Mouse (Mus musculus): Measurements from ENCODE around the gene Cadm1. TPM values are rescaled to one million over a fixed set of nuclear protein-coding genes. Genes with fewer than 3 reads are reported as not detected.

Gene Cadm1
- polyA plus RNA-seq, 1 experiment from 2014 or later: 13.6 TPM

DNA sequence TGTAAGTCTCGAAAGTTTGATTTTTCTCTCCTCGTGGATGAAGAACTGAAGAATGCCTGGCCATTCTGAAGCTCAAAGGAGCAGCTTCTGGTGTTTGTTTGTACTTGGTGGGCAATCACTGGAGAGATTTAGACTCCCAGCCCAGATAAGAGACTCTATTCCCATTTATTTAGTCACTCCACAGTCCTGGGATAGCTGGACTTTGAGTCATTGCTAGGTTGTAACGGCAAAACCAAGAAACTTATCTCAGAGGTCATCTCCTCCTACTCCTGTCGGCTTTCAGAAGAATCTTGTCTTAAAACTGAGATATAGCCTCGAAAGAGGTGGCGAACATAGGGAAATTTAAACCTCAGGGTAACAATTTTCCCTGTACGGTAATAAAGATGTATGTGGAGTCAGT is 15.3 kb downstream of the Cadm1 start:
- Histone ChIP-seq H3K9me3 (ENCODE audit: low read length) (no peaks in the 10 kb centered on the region), H3K36me3 (replicated peaks; ENCODE audit: insufficient read depth, low read length) (no peaks in the 10 kb centered on the region), H3K27ac (ENCODE audit: low read depth) (no peak overlapping the region), H3K4me1 (ENCODE audit: insufficient read depth) (no peaks in the 10 kb centered on the region), H3K9ac (replicated peaks) (no peak overlapping the region), H3K4me2 (ENCODE audit: low read depth, low read length) (no peak overlapping the region), H3K4me3 (ENCODE audit: low read depth, low read length) (no peak overlapping the region), H3K27me3 (ENCODE audit: insufficient read depth, low read length) (no peaks in the 10 kb centered on the region)
- TF ChIP-seq CTCF (IDR thresholded peaks at IDR 0.05; ENCODE audit: low read depth) (no peak), EP300 (IDR thresholded peaks at IDR 0.05; ENCODE audit: low read depth) (no peak)
- DNase-seq: no peak
- WGBS (ENCODE audit: insufficient replicate concordance): 31% methylated on average over 7 of the region's 7 CpGs
- no peak for ATAC-seq

DNA sequence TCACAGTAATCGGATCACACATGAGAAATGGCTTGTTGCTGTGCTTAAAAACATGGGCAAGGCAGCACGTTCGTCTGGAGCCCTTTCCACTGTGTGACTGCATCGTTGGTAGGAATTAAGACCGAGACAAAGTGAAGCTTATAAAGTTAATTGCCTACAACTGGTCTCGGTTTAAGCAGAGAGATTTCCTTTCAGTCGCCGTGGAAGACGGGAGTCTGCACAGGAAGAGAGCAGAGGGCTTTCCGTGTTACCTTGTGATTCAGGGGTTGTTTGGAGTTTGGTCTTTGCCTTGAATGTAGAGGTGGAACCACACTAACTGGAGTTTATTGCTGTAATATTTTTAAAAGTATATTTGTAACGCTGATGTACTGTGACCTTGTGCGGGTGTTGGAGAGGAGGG is 15.7 kb downstream of the Cadm1 start:
- H3K4me1 ChIP-seq (ENCODE audit: insufficient read depth): no peaks in the 10 kb centered on the region
- no peak overlapping the region for H3K4me3 ChIP-seq (ENCODE audit: low read depth, low read length)
- H3K27me3 ChIP-seq (ENCODE audit: insufficient read depth, low read length): no peaks in the 10 kb centered on the region
- no peak overlapping the region for H3K27ac ChIP-seq (ENCODE audit: low read depth)
- WGBS (ENCODE audit: insufficient replicate concordance): 42% methylated on average over 12 of the region's 12 CpGs
- no peaks in the 10 kb centered on the region for H3K9me3 ChIP-seq (ENCODE audit: low read length)
- no peak overlapping the region for H3K9ac ChIP-seq (replicated peaks)
- no peak for ATAC-seq
- no peaks in the 10 kb centered on the region for H3K36me3 ChIP-seq (replicated peaks; ENCODE audit: insufficient read depth, low read length)
- no peak for DNase-seq
- no peak overlapping the region for H3K4me2 ChIP-seq (ENCODE audit: low read depth, low read length)
- TF ChIP-seq EP300 (IDR thresholded peaks at IDR 0.05; ENCODE audit: low read depth) (no peak), CTCF (IDR thresholded peaks at IDR 0.05; ENCODE audit: low read depth) (no peak)

DNA sequence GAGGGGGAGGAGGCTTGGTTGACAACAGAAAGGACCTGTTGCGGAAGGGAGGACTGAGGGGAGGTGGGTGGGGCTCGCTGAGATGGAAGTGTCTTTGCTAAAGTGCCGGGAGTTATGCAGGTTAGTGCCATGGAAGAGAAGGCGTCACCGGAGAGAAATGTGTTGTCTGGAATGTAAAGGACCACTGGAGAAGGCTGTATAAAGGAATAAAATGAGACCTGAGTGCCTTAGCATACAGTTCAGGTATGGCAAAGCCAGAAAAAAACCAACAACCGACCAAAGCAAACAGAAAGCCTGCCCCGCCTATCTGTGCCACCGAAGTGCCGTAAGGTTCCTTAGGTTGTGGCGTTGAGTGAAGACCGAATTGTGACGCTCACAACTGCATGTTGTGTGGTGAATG is 18.4 kb downstream of the Cadm1 start:
- ATAC-seq: no peak
- H3K27ac ChIP-seq (ENCODE audit: low read depth): no peak overlapping the region

DNA sequence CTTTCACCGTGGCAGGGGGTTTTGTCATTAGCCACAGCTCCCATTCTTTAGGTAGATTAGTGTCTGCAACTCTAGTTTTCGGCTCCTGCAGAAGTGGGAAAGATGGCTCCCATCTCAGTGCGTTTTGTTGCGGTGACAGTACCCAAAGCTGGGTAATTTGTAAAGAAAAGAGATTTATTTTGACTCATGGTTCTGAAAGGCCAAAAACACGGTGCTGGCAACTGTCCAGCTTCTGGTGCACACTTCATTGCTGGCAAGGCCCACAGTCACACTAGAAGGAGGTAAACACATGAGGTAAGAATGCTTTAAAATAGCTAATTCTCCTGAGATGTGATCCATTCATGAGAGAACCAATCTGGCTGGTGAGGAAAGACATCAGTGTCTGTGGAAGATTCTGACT is 18.9 kb downstream of the Cadm1 start:
- Histone ChIP-seq H3K4me2 (ENCODE audit: low read depth, low read length) (no peak overlapping the region), H3K4me1 (ENCODE audit: insufficient read depth) (no peaks in the 10 kb centered on the region), H3K36me3 (replicated peaks; ENCODE audit: insufficient read depth, low read length) (no peaks in the 10 kb centered on the region), H3K27ac (ENCODE audit: low read depth) (no peak overlapping the region), H3K4me3 (ENCODE audit: low read depth, low read length) (no peak overlapping the region), H3K9me3 (ENCODE audit: low read length) (no peaks in the 10 kb centered on the region), H3K27me3 (ENCODE audit: insufficient read depth, low read length) (no peaks in the 10 kb centered on the region), H3K9ac (replicated peaks) (no peak overlapping the region)
- WGBS (ENCODE audit: insufficient replicate concordance): 80% methylated on average over 5 of the region's 5 CpGs
- ATAC-seq (no peak), DNase-seq (no peak)
- TF ChIP-seq CTCF (IDR thresholded peaks at IDR 0.05; ENCODE audit: low read depth): no peak
- TF ChIP-seq EP300 (IDR thresholded peaks at IDR 0.05; ENCODE audit: low read depth): no peak

More for the DNA sequence above, 18.4 kb downstream of the Cadm1 start:
- Histone ChIP-seq H3K4me3 (ENCODE audit: low read depth, low read length) (no peak overlapping the region), H3K9ac (replicated peaks) (no peak overlapping the region), H3K36me3 (replicated peaks; ENCODE audit: insufficient read depth, low read length) (no peaks in the 10 kb centered on the region), H3K9me3 (ENCODE audit: low read length) (no peaks in the 10 kb centered on the region), H3K27me3 (ENCODE audit: insufficient read depth, low read length) (no peaks in the 10 kb centered on the region), H3K4me1 (ENCODE audit: insufficient read depth) (no peaks in the 10 kb centered on the region), H3K4me2 (ENCODE audit: low read depth, low read length) (no peak overlapping the region)
- no peak for DNase-seq
- TF ChIP-seq CTCF (IDR thresholded peaks at IDR 0.05; ENCODE audit: low read depth) (no peak), EP300 (IDR thresholded peaks at IDR 0.05; ENCODE audit: low read depth) (no peak)
- 85% methylated on average over 12 of the region's 12 CpGs for WGBS (ENCODE audit: insufficient replicate concordance)

DNA sequence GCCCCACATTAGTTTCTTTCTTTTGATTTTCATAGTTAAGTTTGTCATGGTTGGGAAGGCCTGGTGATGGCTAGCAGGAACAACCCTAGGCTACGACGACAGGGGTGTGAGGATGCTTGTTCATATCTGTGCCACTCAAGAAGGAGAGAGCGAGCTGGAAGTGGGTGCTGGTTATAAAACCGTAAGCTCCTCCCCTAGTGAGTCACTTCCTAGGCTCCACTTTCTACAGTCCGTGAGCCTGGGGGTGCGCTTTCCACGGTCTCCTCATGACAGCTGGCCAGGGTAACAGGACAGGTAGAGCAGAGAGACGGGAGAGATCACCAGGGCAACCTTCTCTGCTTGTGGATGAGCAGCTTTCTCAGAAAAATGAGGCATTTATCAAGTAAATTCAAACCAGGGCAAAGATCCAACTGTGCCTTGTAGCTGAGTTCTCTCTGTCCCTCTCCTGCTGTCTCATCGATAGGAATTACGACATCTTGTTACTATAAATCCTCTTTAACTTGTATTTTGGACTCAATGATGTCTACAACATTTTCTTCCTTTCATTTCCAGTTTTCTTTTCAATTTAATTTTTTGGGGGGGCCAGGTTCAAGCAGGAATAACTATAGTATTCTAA is 23.1 kb downstream of the Cadm1 start:
- Histone ChIP-seq H3K4me2 (ENCODE audit: low read depth, low read length) (no peak overlapping the region), H3K36me3 (replicated peaks; ENCODE audit: insufficient read depth, low read length) (no peaks in the 10 kb centered on the region), H3K27ac (ENCODE audit: low read depth) (peak overlapping the region; percentile 31; the same call in 1 of the 2 replicates), H3K9ac (replicated peaks) (no peak overlapping the region), H3K4me3 (ENCODE audit: low read depth, low read length) (no peak overlapping the region), H3K27me3 (ENCODE audit: insufficient read depth, low read length) (no peaks in the 10 kb centered on the region), H3K4me1 (ENCODE audit: insufficient read depth) (no peaks in the 10 kb centered on the region), H3K9me3 (ENCODE audit: low read length) (no peaks in the 10 kb centered on the region)
- 69% methylated on average over 10 of the region's 10 CpGs for WGBS (ENCODE audit: insufficient replicate concordance)
- DNase-seq (no peak), ATAC-seq (no peak; the same call in 1 of the 2 replicates)
- TF ChIP-seq CTCF (IDR thresholded peaks at IDR 0.05; ENCODE audit: low read depth) (no peak), EP300 (IDR thresholded peaks at IDR 0.05; ENCODE audit: low read depth) (no peak)

DNA sequence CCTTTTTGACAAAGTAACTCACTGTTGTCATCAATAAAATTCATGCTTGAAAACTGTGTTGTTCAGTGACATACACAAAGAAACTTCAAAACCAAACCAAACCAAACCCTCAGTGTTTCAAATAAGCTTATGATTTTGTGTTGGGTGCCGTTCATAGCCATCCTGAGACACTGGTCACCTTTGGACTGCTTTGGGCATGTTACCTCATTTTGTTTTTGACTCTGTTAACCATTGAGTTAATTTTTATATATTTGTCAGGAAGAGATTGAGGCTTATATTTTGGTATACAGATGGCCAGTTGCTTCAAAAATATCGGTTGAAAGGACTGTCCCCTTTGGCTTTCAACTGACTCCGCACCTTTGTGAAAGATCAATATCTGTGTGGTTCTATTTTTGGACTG is 30.8 kb downstream of the Cadm1 start:
- no peak for ATAC-seq
- WGBS (ENCODE audit: insufficient replicate concordance): 68% methylated on average over 3 of the region's 3 CpGs
- Histone ChIP-seq H3K4me2 (ENCODE audit: low read depth, low read length) (no peak overlapping the region), H3K27ac (ENCODE audit: low read depth) (no peak overlapping the region), H3K4me3 (ENCODE audit: low read depth, low read length) (no peak overlapping the region), H3K9ac (replicated peaks) (no peak overlapping the region), H3K36me3 (replicated peaks; ENCODE audit: insufficient read depth, low read length) (no peaks in the 10 kb centered on the region), H3K27me3 (ENCODE audit: insufficient read depth, low read length) (no peaks in the 10 kb centered on the region), H3K4me1 (ENCODE audit: insufficient read depth) (no peaks in the 10 kb centered on the region), H3K9me3 (ENCODE audit: low read length) (no peaks in the 10 kb centered on the region)
- no peak for TF ChIP-seq EP300 (IDR thresholded peaks at IDR 0.05; ENCODE audit: low read depth)
- TF ChIP-seq CTCF (IDR thresholded peaks at IDR 0.05; ENCODE audit: low read depth): no peak
- DNase-seq: no peak

Measured in liver, postnatal 0 days (tissue).